Mouse (Mus musculus) ES-Bruce4 (cell line): Measurements from ENCODE around the gene Bhlha9.

Experiments
- CTCF ChIP-seq: IDR thresholded peaks from one replicate; pipeline ENCODE4 v1.8.1; 2011; ENCODE audit warnings: low read depth, low read length
- EP300 ChIP-seq: IDR thresholded peaks from 2 replicates; pipeline ENCODE4 v1.6.1; 2011; ENCODE audit warnings: low read depth, low read length; ENCODE audit not compliant: insufficient read depth
- POLR2A ChIP-seq: IDR thresholded peaks from one replicate; pipeline ENCODE4 v1.8.1; 2011; ENCODE audit warnings: low read length; ENCODE audit not compliant: insufficient read depth

DNA sequence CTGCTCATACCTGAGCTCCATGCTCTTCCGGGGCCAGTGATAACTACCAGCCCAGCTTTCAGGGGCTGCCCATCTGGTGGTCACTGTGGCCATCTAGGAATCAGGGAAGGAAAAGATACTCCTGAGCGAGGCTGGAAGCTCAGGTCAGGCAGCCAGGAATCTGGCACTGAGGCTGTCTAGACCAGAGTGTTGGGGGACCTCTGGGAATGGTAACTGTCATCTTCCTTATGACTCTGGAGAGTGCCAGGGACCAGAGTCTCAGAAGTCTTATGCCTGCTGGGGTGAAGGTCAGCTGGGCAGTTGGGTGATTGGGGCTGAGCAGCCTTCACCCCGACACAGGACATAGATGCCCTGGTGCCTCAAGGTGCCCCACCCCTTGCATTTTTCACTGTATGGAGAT, 35.4 kb downstream of the Bhlha9 start:
- TF ChIP-seq CTCF (no peak), POLR2A (no peak), EP300 (no peak)
